Mouse (Mus musculus): ENCODE measurements around the gene Chn2.

Gene Chn2

DNA sequence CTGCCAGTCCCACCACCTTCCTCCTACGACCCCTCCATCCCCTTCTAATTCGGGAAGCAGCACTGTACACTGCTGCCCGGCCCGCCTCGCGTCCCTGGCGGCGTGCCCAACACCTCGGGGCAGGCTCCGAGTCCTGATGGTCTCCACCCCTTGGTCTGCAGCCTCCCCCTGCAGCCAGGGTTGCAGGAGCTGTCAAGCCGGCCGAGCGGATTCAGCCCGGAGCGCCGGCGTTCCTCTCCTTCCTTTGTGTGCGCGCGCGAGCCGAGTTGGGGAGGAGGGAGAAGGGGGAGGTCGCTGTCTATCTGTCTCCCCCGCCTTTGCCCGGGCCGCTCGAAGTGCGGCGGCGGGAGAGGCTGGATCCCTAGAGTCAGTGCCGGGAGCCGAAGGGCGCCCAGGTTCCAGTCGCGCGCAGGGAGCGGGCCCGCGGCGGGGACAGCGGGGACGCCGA is at the start of gene Chn2:
TSS of gene Chn2 (plus strand) at position 198 of the 448 bp plus-strand sequence.
- peak; percentile 85 to 89 for DNase-seq

DNA sequence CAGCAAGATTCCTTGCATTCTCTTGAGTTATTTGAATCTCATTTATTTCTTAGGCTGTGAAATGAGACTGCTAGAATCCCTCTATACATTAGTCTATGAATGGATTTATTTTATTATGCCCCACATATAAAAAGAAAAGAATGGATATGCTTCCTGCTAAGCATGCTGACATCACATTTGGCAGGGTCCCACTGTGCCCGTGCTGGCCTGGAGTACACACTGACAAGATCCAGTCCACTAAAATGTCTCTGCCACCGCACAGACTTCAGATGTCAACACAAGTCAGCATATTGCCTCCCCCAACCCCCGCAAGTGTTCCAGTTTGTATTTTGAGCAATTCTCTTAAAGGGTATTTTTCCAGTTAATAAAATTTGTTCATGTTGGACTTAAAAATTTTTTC is 47.0 kb upstream of the Chn2 start:
- peak; percentile 45 to 47 for DNase-seq

DNA sequence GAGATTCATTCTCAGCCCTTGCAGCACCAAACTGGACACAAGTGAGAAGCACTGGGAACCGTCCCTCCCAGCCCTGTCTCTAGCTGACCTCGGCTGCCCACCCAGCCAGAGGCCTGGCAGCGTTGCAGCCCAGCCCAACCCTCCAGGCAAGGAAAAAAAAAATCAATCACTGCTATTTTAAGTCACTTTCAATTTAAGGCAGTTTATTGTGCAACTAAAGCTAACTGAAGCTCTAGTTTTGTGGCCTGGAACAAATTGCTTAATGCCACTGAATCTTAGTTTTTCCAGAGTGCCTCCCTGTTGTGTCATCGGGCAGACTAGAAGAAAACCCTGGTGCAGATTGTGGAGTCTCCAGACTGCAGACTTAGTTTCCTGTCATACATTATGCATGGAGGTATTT is 43.8 kb upstream of the Chn2 start:
- no peak for DNase-seq

DNA sequence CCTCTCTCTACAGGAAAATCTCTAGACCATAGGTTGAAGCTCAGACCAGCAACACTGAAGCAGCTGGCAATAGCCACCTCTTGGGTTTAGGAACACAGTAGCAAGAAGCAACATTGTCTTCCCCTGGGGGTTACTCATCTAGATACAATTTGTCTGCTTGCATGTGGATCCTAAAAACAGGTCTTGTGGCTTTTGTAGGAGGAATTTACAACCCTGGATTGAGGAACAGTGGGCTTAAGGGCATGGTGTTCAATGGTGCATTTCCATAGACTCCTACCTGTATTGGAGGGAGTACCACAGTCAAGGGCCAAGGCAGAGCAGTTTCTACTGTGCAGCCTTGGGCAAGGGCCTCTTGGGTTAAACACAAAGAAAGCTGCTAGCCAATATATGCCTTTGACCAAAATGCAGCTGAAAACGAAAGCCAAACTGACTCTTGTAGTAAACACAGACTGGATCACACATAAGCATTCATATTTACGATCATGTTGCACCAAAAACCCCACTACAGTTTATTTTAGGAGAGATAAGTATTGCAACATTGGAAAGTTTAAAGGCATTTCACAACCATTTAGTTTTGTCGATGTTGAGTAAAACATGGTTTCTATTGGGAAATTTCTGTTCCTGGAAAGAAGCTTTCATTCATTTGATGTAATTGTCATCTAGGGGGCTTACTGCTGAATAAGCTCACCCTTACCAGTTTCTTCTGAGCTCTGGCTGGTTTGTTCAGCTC is 43.0 kb upstream of the Chn2 start:
- no peak for DNase-seq

DNA sequence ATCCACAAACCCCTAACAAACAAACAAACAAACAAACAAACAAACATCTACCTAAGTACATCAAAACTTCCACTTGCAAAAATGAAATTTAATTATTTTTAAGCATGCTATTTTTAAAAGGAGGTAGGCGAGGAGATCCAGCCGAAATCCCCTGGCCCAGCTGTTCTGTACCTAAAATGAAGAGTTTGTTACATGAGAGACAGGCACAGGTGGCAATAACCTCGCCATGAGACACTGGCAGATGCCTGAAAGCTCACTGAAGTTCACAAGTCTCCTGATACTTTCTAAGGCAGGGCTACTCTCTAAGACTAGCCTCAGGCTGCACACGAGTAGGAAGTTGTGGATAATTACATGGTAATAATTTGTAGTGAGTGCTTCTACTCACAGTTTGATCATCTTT is 34.1 kb upstream of the Chn2 start:
- no peak for DNase-seq

DNA sequence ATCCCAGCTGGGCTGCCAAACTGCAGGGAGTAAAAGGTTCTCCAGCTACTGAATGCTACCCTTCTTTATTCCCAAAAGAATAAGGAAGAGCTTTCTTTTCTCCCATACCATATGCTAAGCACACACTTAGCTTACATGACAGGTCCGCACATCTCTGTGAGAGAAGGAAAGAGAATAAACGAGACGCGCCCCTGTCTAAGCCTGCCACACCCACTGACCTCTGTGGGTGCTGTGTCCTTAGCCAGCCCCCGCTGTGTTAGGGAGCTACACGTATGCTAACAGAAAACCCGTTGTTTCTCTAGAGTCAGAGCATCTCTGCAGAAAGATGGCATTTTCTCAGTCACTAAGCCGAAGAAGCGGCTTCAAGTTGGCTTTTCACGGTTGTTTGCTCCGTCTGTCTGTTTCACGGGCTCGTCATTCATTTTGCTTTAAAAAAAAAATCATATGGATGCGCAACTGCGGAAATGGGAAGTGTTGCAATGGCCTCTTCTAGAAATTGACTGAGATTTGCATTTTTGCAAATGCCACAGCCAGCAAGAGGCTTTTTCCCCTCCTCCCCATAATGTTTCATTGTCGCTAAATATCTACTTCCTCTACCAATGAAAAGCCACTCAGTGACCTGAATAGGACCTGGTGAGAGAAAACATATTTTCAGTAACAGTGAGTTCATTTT is 30.8 kb upstream of the Chn2 start:
- DNase-seq, result peak; percentile 20 to 23

DNA sequence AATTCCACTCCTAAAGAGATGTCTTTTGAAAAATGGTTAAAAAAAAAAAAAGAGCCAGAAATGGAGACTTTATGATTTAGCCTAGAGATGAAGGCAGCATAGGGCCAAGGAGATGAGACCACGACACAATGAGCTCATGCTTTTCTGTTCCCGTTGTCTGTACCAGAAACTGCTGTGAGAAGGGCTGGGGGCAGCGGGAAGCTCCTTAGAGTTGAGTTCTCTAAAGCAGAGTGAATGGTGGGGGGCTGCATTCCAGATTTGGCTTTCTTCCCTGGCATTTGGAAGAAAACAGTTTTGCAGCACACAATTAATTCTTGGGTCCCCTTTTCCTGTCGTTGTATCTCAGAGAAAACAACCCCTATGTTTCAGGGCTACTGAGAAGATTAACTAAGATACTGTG is 30.1 kb upstream of the Chn2 start:
- DNase-seq, result no peak

DNA sequence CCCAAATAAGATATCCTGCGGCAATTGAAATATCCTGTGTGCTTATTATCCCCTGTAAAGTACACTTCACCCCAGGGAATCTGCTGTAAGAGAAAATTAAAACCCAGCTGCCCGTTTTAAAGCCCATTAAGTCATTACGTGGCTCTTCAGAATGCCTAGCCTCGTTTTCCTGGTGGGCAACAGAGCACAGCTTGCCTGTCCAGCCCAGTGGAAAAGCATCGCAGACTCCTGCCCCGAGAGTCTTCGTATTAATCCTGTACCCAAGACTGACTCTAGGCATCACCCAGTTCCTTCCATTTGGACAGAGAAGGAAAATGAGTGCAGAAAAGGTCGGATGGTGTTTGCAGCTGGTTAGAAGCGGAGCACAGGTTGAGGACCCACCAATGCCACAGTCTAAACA is 29.0 kb upstream of the Chn2 start:
- no peak for DNase-seq

DNA sequence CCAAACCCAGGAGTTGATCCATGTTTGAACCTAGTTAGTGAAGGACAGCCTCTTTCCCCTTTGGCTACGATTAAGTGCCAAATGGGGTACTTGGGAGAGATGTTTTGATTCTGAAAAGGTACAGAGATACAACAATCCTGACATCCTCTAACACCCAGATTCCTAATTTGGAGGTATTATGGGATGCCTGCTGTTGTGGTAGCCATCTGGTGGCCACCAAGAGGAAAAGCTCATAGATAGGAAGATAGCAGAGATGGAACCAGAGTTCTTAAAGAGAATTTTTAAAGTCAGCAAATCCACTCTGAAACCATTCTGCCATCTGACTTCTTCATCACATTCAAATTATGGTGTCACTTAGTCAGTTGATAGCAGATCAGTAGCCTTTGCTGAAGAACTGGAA is 27.2 kb upstream of the Chn2 start:
- DNase-seq, result no peak

DNA sequence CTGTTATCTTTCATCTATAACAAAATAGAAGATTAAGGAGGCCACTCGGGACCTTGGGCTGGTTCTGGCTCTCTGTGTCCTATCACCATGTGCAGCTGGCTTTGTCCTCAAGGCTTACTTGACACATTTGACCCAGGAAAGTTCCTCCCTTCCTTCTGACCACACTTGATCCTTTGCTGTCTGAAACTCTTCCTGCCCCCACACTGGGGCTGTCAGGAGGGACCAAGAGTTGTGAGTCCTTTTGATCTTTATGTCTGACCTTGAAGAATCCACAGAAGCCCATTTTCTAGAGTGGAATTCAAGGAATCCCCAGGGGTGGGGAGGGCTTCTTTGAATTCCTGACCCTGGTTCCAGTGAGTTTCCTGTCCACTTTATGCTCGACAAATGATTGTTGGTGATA is 21.3 kb upstream of the Chn2 start:
- no peak for DNase-seq

DNA sequence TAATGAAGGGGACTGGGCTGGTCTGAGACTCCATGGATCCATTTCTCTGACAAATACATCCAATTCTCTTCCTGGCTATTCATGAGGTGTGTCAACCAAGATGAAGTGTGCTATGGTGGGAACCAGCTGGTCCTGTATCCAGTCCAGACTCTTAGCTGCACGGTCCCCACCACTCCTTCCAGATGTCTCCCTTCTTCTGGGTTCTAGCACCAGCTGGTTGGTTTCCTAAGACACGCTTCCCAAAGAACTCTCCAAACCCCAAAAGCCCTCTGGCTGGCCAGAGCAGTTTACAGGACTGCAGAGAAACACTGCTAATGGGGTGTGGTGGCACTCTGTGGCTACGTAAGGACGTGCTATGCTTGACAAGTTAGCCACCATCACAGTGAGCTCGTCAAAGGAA is 20.5 kb upstream of the Chn2 start:
- no peak for DNase-seq

DNA sequence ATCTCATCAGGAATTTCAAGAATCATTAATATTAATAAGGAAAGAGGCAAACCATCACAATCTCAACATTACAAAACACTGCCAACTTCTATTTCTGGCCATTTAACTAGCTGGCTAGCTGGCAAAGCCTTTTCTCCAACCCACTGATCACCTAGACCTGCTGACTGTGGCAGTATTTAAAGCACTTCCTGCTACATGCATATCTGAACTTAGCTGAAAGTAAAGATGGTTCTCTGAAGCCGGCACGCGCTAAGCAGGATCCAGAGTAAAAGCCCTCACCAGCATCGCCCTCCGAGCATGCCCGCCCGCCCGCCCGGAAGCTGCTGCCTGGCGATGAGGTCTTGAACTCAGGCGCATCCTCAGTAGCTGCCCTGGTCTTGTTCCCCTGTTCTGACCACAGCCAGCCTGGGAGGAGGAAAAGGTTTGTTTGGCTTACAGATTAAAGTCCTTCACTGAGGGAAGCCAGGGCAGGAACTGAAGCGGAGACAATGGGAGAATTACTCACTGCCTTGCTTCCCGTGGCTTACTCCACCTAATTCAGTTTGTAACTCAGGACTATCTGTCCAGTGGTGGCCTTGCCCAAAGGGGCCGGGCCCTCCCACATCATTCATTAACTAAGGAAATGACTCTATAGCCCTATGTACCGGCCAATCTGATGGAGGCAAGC is 18.1 kb upstream of the Chn2 start:
- DNase-seq, result no peak

DNA sequence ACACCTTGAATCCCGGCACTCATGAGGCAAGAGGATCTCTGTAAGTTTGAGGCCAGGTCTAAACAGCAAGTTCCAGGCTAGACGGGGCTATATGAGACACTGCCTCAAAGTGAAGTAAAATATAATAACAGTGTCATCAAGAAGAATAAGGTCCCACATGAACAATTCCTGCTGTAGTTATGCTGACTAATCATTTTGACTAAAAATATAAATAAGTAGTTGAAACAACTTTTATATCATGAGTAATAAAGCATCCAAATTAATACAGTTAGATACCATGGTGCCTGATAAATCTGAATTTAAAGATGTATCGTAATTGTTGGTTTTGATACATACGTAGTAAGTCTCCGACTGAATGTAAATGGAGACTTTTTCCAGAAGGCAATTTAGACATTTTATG is 15.5 kb upstream of the Chn2 start:
- DNase-seq, result no peak

DNA sequence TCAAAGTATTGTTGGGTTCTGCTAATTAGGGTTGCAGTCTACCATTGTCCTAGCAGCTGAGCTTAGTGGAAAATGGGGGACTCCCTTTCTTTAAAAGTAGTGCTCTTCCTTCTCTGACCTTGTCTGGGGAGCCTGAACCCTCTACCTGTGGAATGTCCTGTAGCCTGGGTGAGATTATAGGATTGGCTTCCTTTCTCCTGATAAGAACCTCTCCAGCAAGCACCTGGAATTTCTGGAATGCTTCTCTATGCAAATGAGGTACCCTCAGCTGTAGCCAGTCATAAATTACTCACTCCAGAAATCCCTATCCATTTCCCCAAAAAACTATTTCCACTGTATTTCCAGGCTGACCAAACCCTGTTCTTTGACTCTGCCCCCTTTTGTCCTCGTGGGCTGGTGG is 10.6 kb upstream of the Chn2 start:
- no peak for DNase-seq

DNA sequence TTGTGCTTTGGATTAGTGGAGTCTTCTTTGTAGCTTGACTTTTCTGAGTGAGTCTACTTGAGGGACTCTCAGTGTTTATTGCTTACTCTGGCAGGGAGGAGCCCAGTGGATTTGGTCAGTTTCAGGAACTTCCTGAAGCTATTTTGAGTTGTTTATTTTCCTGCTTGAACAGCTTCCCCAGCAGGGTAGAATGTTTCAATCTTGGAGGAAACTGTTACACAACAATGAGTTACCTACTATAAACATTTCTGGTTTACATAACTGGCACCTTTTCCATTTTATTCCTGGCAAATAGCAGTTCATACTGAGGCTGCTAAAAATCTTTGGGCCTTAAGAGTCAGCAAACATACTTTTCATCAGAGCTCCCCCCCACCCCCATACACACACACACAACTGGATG is 9.0 kb upstream of the Chn2 start:
- no peak for DNase-seq

DNA sequence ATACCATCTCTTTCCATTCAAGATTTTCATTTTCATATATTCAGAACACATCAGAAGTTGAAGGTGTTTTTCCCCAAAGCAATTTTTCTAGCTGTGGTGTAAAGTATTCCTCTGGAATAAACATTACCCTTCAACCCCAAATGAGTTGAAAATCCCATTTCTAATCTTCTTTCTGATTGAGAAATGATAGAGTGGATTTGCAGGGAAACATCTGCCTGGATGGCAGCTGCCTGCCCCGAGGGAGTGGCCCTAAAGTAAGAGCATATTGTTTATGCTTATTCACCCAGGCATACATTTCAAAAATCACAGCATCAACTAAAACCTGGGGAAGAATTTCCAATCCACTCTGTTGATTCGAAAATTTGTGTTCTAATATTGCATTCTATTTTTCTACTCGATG is 8.6 kb upstream of the Chn2 start:
- no peak for DNase-seq

DNA sequence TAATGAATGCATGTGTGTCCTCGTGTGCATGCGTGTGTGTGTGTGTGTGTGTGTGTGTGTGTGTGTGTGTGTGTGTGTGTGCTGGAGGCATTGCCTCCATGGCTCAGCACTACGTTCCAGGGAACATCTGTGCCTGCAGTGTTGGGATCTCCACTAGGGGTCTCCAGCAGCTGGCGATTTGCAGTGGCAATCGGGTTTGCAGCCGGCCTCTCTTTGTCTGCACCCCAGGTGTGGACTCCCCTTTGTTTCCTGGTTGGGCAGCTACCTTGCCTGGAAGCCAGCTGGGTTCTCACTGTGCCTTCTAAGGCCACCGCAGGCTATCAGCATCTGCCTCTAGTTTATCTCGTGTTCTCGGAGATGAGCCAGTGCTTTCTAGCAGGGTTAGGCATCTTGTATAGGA is 4.9 kb upstream of the Chn2 start:
- DNase-seq, result peak; percentile 73 to 79

DNA sequence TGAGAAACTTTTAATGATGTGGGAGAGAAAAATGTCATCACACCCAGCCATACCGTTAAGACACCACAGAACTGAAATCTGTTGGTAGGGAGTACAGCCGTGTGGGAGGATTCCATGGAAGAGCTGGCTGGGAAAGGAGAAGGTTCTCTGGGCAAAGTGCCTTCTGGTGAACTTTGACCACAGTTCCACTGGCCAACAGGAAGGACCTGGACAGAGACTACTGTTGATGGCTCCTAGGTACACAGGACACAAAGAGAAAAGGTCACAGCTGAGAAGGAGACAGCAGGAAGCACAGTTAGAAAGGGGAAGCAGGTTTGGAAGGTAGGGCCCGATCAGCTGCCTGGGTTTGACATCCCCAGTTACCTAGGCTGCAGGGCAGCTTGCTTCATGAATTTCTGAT is 3.8 kb upstream of the Chn2 start:
- DNase-seq, result no peak

DNA sequence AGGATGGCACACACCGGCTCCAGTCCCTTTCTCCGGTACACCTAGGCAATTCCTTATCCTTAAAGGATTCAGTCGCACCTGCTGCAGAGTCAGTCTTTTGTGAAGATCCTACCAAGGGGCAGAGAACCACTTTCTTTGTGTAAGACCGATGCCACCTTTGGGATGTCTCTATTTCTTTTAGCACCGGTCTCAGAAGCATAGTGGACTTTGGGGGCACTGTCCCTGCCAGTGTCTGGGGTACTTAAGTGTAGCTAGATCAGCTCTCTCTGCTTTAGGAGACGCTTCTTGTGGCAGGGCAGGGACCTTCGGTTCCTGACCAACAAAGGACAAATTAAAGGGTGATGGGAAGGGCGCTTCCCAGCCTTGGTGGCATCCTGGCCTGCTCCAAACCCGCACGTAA is 488 bp upstream of the Chn2 start:
- DNase-seq, result peak in 1 of 2 experiments; percentile 25

DNA sequence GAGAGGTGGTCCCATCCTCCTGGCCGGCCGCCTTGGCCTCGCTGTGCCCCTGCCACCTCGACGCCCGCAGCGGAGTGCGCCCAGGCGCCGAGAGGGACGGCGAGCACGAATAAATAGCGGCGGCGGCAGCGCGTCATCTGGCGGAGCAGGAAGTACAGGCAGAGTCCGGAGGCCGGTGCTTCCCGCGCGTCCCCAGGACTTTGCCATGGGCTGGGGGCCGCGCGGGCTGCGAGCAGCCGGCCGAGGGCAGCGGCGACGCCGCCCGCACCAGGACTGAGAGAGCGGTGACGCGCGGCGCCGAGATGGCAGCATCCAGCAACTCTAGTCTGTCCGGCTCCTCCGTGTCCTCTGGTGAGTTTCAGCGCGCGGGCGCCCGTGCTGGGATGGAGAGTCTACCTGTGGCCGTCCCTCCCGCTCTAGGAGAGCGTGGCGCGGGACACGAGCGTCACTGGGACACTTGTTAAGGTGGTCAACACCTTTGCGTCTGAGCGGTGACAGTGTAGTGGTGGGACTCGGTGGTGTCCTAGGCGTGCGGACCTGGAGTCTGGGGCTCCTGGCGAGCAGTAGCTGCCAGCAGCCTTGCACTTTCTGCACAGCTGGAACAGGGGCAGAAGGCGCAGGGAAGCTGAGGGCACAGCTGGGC is 572 bp downstream of the Chn2 start:
- DNase-seq, result peak; percentile 84 to 86

DNA sequence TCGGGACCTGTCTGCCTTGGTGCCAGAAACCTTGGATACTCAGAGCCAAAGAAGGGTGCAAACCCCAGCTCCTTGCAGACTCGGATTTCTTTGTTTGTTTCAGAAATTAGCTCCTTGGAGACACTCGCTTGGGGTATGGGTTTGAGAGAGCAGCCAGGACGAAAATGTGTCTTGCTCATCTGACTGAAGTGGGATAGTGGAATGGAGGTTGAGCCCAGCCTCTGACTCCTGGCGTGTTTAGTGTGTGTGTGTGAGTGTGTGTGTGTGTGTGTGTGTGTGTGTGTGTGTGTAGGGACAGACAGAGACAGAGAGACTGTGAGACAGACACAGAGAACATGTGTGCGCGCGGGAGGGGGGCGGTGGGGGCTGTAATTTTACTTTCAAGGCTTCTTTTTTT is 1.1 kb downstream of the Chn2 start:
- peak; percentile 48 to 55 for DNase-seq

DNA sequence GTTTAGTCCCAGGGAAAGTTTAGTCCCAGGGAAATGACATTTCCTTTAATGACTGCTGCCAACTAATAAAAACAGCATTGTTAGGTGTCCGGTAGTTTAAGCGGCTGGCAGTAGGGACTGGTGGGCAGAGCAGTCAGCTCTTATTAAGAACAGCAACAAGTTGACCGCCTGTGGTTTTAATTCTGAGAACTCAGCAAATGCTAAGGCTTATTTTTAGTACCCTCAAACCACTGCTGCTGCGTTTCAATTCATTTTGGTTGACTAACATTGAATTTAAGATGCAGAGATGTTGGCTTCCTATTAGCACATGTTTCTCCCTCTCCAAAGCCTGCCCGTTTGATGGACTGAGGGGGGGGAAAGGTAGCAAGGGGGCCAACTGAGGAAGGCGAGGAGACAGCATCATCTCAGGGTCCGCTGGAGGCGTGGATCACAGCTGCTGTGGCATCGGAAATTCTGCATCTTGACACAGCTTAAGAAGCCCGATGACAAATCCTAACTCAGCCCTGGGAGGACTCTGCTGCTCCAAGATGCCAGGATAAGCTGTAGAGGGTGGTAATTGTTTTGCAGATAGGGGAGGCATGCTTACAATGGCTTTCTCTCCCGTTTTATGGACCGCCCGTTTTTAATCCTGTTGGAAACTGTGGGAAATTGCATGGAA is 2.2 kb downstream of the Chn2 start:
- peak in 1 of 2 experiments; percentile 54 for DNase-seq

DNA sequence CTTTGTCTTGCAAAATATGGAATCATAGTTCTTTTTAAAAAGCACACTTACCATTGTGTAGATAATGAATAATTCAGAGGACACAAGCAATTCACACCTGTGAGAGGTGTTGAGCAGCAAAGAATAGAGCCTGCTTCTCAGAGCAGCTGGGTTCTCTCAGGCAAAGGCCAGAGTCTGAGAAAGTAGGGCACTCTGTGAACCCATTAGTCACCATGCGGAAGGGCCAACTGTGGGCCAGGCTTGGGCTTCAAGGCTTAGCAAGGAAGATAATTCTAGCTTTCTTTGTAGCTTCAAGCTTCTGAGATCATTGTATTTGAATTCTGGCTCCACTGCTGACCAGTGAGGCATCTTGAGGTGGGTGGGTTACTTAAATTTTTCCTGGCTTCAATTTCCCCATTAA is 2.8 kb downstream of the Chn2 start:
- DNase-seq, result peak; percentile 43 to 49
